Mouse (Mus musculus): Measurements from ENCODE around the gene Klf3. TPM values are rescaled to one million over a fixed set of nuclear protein-coding genes. Genes with fewer than 3 reads are reported as not detected.

Gene Klf3
- polyA plus RNA-seq, 1 experiment, result 21.7 TPM

DNA sequence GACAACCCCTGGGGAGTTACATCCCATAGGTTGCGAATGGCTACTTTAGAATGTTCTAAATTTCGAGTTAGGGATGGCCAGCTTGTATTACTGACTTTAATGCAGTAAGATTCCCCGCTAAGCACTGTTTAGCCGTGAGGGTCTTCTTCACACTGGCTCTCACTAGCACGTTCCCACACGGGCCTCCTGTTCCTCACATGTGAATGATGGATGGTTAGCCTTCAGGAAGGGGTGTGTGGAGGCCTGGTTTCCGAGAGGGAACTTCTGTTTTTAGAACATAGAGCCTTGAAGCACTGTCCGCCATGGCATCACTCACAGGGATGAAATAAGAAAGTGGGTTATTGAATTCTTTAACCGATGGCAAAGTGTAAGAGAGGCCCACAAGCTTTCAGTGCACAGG, 25.1 kb downstream of the Klf3 start:
- no peak for DNase-seq (ENCODE audit: extremely low spot score in 1 of 2, low spot score in 1 of 2)

DNA sequence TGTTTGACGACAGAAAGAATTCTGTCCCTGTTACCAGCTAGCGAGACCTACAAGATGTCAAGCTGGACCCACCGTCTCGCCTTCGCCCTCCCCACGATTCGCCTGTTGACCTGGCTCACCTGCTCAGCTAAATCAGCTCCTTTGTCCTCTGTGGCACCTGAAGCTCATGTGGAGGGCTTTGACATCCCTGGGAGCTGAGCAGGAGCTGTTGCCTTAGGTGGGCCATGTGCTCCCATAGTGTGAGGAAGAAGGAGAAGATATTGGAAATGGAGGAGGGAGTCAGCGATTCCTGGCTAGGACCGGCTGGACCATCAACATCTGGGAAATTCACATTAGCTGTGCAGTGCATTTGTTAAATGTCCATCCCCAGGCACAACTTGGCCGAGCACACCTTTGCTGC, 26.4 kb downstream of the Klf3 start:
- DNase-seq (ENCODE audit: extremely low spot score in 1 of 2, low spot score in 1 of 2), result no peak

DNA sequence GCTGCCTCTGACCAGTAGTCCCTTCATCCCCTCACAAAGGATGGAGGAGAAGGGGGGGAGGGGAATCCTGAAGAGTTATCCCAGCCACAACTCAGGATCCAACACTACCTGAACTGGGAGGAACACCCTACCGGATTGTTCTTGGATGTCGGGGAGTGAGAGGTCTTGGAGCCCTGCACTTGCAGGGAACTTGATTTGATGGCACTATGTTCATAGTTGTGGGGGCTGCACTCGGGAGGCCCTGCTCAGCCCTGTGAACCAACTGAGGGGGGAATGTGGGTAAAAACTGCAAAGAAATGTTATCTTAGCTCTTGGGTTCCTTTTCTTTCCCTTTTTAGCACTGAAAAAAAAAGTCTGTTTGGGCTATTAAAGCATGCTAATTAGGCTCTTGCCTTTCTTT, 27.6 kb downstream of the Klf3 start:
- DNase-seq (ENCODE audit: extremely low spot score in 1 of 2, low spot score in 1 of 2), result no peak

DNA sequence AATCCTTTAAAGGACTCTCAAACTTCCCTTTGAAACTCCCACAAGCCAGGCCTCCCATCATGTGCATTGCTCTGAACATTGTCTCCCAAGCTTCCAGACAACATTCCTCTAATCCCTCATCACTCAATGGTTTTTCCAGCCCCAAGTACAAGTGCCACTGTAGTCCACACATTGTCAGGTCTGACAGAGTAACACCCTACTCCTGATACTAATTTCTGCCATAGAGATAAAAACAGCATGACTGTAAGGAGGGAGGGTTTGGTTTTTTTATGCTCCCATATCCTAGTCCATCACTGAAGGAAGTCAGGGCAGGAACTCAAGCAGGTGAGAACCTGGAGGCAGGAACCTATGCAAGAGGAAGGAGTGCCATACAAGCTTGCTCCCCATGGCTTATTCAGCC, 30.2 kb downstream of the Klf3 start:
- no peak for DNase-seq (ENCODE audit: extremely low spot score in 1 of 2, low spot score in 1 of 2)

DNA sequence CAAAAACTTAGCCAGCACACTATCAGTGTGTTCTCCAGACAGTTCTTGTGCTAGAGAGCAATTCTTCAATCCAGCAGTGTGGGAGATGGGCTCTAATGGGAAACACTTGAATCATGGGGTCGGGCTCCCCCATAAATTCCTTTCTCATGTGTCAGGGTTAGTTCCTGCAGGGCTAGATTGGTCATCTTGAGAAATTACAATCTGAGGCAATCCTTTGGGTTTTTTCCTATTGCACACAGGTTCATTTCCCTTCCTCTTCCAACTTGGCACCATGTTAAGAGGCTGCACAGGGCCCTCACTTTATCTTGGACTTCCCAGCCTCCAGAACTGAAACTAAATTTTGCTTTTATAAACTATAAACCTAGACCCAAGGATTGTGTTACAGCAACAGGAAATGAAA, 31.0 kb downstream of the Klf3 start:
- DNase-seq (ENCODE audit: extremely low spot score in 1 of 2, low spot score in 1 of 2), result no peak

DNA sequence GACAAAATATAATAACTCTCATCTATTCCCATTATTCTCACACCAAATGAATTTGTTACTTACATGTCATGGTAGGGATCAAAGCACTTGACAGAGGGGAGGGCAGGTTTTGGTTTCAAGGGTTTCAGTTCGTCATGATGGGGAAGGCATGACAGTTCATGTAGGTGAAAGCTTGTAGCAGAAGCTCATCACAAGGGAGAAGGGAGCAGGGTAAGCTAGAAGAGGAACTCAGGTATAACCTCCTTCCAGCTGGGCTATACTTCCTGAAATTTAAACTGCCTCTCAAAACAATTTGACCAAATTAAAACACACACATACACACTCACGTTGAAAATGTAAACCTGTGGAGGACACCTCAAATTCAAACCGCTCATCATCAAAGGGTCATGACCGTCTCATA, 32.1 kb downstream of the Klf3 start:
- no peak for DNase-seq (ENCODE audit: extremely low spot score in 1 of 2, low spot score in 1 of 2)

DNA sequence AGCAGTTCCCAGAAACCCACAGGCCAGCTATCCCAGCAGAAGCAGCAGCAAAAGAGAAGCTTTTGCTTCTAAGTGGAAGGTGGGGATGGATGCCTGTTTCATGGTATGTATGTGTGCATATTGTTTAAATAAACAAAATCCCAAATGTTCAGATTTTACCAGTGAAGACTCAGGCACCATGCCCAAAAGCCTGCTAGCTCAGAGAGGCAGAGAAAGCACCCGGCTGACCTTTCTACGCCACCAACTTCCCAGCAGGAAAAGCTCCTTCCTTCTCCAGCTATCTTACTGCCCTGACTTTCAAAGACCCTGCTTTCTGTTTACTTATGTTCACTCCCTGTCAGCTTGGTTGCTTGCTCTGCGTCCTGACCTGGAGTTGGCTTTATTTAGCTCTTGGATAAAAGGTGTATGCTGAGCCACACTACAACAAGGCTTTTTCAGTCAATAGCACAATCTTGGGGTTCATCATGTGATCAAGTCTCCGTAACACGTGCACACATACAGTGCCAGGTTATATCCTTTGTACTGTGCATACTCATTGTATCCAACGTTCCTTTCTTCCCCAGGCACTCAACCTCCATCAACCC, 35.9 kb downstream of the Klf3 start:
- no peak for DNase-seq (ENCODE audit: extremely low spot score in 1 of 2, low spot score in 1 of 2)

DNA sequence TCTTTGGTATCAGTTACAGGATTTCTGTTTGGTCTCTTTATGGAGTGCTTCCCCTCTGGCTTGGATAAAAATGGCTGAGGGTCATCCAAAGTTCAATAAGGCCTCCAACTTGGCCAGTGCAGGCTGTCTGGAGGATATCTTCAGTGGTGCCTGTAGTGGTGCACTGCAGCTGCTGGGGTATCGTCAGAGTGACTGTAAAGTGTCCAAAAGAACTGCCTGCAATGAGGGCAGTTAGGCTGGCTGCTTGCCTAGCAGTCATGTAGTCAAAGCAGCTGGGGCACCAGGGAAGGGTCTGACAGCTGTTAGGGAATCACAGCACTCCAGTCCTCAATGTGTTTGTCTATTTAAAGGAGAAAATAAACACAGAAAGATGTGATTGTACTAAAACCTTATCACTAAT, 36.9 kb downstream of the Klf3 start:
- DNase-seq (ENCODE audit: extremely low spot score in 1 of 2, low spot score in 1 of 2), result no peak

DNA sequence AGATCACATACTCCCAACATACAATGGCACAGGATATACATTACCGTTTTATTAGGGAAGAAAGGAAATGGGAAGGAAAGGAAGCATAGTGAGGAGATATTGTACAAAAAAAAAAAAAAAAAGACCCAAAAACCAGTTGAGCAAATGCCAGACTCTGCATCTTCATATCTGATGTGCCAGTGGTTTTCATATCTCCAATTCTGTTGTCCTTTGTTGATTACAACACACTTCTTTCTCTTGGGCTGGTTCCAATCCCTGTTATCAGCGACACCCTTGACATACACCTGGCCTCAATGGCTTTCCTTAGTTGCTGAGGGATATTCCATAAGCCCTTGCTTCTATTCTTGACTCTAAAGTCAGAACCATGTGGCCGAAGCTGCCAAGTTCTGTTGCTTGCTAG, 41.4 kb downstream of the Klf3 start:
- no peak for DNase-seq (ENCODE audit: extremely low spot score in 1 of 2, low spot score in 1 of 2)

DNA sequence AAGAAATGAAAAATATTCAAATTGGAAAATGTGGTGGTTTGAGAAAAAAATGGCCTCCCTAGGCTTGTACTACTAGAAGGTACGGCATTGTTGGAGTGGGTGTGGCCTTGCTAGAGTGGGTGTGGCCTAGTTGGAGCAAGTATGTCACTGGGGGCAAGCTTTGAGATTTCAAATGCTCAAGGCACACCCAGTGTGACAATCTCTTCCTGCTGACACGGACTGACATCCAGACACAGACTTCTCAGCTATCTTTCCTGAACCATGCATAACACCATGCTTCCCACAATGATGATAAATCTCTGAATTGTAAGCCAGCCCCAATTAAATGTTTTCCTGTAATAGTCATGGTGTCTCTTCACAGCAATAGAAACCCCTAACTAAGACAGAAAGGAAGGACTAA, 44.1 kb downstream of the Klf3 start:
- no peak for DNase-seq (ENCODE audit: extremely low spot score in 1 of 2, low spot score in 1 of 2)

DNA sequence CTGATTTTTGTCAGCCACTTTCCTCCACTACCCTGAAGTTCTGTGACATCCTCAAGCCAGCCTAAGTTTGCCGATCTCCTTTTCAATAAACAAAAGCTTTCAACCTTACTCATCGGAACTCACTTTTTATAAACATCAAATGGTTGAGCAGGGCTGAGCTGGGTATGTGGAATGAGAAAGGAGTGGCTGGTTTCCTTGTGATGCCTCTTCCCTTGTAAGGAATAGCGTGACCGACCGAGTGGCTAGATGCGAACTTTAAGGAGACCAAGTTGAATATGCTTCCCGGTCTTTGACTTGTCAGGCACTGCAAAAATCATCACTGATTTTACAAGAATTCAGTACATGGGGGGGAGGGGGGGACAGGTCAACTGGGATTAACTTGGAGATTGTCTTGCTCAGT, 46.7 kb downstream of the Klf3 start:
- no peak for DNase-seq (ENCODE audit: extremely low spot score in 1 of 2, low spot score in 1 of 2)

DNA sequence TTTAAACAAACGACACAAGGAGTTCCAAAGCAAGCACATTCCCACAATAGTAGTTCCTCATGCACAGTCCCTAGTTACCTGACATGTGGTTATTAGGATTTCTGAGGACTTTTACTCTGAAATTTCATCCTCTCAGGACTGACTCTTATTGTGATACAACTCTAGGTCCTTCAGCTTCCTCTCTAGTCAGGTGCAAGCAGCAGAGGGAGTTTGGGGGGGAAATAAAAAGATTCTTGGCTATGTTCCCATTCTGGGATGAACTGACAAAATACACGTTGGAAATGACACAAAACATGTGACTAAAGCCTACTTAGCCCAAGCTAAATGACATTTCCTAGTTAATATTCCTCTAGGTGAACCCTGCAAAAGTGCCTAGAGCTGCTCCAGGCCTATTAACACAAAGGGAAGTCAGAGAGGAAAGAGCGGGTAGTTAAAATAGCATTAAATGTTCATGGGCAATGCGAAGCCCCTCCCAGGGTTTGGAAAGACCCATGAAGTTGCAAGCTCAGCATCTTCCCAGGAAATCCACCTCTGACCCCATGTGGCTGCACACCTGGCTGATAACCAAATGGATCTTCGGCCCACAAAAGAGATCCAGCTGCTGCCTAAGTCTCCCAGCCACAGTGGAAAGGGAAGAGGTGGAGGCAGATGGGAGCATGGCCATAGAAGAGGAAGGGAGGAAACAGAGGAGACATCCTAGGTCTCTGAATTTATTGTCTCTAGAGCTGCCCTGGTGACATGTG, 49.6 kb downstream of the Klf3 start:
- no peak for DNase-seq (ENCODE audit: extremely low spot score in 1 of 2, low spot score in 1 of 2)

DNA sequence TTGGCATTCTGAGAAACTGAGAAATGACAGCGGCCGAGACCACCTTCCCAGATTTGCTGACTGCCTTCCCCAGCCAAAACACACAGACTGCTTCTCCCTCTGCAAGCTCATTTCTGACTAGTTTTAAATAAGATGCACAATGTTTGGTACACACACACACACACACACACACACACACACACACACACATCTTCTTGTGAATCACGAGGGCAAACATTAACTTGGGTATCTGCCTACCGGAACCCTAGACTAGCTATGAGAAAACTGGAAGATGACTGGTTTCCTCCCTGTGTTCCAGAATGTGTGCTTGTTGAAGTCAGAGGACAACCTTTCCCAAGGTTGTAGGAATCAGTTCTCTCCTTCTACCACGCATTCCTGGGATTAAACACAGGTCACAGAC, 50.2 kb downstream of the Klf3 start:
- no peak for DNase-seq (ENCODE audit: extremely low spot score in 1 of 2, low spot score in 1 of 2)

DNA sequence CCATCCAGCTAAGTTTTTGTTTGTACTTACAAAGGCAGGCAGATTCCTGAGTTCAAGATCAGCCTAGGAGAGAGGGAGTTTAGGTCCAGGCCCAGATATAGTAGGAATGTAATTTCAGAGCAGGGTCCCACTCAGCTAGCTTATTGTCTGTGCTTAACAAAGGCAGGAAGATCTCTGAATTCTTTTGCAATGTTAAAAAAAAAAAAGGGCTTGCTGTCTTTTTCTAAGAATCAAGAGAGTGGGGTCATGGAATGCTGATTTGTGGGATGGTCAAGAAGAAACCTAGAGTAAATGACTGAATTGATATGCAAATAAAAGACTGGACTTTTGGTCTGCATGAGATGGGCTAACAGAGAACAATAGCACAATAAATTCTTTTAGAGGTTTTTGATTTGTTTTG, 52.0 kb downstream of the Klf3 start:
- DNase-seq (ENCODE audit: extremely low spot score in 1 of 2, low spot score in 1 of 2), result no peak

DNA sequence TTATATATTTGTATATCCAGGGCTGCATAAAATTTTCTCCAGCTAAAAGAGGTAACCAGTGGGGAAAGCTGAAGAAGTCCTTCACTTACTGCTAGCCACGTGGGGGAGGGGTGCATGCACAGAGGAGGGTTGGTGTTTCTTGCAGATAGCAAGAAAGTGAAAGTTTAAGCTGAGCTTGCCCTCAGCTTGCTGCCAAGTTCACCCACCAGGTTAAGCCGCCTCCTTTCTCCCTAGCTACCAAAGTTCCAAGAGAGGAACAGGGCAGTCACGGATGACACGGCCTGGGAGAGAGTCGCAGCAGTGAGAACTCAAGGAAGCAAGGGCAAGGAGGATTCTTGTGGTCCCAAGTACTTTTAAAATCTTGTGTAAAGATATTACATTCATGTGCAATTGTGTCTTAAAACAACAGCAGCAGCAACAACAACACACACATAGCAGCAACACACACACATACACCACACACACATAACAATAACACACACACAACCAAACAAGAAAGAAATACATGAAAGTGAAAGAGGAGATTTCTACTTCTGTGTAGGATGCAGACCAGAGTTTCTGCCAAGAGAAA, 57.8 kb downstream of the Klf3 start:
- DNase-seq (ENCODE audit: extremely low spot score in 1 of 2, low spot score in 1 of 2), result no peak

DNA sequence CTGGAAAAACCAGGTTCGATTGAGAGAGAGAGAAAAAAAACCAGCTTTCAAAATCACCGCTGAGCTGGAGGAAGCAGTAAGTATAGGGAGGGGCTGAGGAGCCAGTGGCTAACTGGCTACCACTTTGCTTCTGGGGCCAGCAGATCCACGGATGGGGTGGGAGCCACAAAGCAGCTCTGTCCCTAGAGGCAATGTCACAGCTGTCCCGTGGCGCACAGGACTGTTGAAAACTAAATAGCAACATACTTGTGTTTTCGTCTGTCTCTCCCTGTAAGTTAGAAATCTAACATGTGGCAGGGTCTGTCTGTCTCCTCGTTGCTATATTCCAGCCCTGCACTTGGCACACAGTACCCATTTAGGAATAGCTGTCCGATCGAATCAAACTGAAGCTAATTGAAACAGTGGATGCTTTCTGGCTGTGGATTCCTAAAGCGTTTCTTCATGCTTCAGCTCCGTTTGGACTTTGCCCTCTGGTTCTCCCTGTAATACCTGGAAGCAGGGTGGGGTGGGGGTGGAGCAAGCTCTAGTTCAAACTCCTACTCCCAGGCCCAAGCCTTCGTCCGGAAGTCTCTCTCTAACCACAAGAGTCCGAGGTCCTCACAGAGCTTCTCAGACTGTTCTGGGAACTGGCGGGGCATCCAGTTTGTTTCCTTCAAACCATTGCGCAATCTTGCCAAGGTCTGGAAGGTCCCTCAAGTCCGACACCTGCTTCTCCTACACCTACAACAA, 58.4 kb downstream of the Klf3 start:
- DNase-seq (ENCODE audit: extremely low spot score in 1 of 2, low spot score in 1 of 2), result no peak

DNA sequence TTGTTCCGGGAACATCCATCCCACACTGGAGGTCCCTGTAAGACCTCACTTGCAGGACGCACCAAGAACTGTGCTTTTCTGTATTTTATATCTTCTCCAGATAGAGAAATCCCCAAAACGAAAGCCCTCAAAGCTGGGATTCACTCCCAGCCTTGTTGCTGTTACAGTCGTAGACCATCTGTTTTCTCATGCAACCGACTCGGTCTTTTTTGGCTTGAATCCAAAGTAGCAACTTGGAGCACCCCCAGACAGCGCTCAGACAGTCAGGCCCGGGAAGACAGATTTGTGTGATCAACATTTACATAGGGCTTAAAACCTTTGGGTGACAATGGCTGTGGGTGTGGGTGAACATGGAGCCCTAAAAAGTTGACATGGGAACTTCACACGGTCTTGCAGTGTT, 59.1 kb downstream of the Klf3 start:
- DNase-seq (ENCODE audit: extremely low spot score in 1 of 2, low spot score in 1 of 2), result peak; percentile 42 to 73

DNA sequence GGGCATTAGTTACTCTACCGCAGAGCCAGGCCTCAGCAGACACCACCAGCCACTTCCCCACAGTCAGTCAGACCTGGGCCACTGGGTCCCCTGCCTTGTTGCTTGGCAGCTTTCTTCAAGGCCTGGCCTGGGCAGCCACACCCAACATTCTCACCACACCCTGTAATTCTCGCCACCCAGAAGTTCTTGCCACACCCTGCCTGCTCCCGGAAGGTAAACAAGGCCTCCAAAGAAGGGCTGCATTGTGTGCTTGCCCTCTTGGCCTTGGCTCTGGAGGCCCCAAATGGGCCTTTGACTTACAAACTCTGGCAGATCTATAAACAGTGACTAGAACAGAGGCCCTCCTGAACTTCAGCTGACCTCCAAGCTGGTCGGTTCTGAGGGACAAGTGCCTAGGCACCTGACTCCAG, 61.5 kb downstream of the Klf3 start:
- no peak for DNase-seq (ENCODE audit: extremely low spot score in 1 of 2, low spot score in 1 of 2)

DNA sequence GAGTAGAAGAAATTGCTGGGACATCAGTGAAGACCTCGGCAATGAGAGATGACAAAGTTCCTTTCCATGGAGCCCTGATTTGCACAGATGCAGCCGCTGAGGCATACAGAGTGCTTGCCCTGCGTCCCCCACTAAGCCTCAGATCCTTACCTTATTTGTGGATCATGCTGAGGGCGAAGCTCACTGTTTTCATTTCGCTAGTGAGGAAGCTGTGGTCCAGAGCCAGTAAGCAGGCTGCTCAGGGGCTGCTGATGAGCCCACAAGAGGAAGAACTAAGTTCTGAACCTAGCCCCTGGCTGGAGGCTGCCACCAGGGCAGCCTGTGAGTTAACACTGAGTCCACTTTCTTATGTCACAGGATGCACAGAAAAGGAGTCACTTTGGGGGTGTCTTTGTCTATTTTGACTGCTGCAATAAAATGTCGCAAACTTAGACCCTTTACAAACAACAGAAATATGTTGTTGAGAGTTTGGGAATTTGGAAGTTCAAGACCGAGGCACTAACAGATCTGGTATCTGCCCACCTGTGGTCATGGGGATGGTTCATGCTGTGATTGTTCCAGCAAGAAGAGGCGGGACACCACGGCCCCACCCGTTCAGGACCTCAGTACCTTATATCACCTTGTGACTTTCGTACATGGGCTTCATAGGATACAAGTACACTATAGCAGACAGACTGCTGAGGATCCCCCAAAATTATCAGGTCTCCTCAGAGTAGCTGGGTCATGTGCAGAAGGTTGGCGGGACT, 62.2 kb downstream of the Klf3 start:
- DNase-seq (ENCODE audit: extremely low spot score in 1 of 2, low spot score in 1 of 2), result no peak

DNA sequence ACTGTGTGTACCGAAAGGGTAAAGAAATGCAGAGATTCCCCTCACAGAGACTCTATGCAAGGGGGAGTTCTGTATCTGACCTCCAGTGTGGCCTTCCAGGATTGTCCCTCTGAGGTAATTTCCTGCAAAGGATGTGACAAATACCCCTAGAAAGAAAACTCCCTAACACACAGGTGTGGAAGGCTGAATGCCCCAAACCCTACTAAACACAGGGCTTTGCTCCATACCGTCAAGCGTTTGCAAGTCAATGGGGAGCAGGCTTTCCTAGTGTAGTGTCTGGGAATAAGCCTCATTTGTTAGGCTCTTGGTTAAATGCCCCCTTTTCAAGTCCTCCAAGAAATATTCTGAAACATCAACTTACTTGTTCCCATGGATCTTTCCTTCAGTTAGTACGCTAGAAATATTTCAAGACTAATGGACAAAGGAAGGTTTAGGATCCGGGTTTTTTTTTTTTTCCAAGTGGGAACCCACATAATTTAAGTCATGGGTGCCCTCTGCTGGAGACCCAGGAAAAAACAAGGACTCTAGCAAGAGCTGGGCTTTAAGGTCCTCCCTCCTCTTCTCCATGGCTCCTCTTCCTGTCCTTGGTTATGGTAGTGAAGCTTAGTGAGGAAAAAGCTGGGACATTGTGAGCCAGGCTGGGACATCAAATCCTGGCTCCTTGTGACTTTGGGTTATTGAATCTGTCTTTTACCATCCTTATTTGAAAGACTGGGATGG, 63.3 kb downstream of the Klf3 start:
- DNase-seq (ENCODE audit: extremely low spot score in 1 of 2, low spot score in 1 of 2), result peak; percentile 69 to 92
